Mouse (Mus musculus) urinary bladder, postnatal 25 days (tissue): ENCODE measurements around the gene Gpr108.
A peak's percentile ranks its signal among the peaks of the same experiment; 100 is the strongest.

Experiments
- DNase-seq: peaks from one replicate; pipeline ENCODE4 v3.0.0; 2022; ENCODE audit warnings: low spot score

Gene Gpr108

DNA sequence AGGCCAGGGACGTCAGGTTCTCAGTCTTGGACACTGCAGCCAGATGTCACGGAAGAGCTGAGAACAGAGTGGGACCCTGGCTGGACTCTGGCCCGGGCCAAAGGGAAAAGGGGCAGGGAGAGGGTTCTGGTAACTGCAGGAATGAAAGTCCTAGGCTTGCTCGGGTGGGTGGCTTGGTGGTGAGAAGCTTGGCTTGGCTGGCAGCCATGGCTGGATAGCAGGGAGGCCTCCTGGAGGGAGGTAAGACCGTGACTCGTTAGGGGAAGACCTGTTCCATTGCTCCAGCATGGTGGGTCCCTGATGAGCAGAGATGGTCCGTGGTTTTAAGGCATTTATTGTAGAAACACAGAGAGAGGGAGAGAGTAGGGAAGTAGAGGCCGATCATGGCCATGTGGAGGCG lies 23.1 kb upstream of the Gpr108 start:
- DNase-seq = no peak

DNA sequence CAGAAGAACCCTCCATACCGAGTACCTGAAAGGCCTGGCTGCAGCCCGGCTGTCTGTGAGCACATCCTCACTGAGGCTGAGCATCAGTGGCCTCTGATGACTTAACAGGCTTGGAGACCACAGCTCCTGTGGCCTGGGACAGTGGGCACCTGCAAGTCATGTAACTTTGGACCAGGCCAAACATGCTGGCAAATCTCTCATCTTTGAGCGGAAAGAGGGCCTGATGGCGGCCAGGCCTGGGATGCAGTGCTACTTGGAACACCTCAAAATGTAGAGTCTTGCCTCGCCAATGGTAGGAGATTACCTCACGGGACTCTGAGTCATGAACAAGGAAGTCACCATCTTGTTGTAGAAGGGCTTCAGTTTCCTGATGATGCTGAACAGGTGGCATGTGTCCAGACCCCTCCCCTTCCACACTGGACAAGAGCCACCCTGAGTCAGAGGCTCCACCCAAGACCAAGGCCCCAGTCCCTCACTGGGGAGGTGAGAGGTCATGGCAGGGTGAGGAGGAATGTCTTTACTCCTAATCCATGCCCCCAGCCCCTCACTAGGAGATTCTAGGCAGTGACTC lies 19.4 kb upstream of the Gpr108 start:
- no peak for DNase-seq

DNA sequence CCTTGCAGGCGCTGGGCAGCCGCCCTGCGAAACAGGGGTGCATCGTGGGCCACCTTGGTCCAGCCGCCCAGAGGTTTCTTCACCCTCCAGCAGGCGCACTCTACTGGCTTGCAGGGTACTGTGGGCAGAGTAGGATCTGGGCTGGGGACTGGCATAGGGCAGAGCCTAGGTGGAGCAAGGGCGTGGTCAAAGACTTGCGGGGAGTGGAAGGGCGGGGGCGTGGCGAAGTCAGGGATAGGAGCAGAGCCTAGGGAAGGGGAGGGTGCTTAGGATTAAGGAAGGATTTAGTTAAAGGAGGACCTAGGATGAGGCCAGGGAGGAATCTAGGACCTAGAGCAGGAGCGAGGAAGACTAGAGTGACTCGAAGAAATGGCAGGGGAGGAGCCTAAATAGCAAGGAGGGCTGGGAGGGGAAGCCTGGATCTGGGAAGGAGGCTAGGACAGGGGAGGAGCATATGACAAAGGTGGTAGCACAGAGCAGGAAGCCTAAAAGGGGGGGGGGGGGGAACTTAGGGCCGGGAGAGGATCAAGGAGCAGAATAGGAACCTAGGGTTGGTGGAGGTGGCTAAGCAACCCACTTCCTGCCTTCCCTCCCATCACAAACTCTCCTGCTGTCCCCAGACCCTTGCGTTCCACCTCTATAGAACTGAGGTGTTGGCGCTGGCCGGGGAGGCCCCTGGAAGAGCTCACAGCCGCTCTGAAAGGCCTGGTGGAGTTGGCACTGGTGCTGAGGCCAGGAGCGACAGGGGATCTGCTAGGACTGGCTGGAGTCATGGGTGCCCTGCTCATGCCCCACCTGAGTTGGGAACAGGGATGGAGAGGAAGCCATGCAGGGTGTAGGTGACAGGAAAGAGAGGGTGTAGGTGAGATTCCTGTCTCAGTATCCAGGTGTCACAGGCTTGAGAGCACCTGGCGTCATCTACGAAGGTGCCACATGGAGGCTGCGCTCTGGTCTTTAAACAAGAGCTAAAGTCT lies 17.0 kb upstream of the Gpr108 start:
- DNase-seq = peak; percentile 73

DNA sequence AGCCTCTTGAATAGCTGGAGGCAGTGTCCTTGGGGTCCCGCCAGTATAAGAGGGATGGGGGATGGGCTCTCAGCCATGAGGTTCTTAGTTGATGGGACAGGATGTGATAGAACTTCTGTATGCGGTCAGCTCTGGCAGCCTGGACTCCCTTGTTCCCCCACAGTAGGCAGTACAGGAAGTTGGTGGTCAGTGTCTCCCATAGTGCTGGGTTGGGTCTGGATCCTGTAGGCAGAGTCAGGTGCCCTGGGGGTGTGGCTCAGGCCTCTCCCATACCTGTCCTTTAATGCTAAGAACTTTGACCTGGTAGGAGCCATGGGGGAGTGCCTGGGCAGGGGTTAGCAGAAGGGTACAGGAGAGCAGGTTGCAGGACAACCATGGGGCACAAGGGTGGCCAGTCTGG lies 15.9 kb upstream of the Gpr108 start:
- DNase-seq = no peak

DNA sequence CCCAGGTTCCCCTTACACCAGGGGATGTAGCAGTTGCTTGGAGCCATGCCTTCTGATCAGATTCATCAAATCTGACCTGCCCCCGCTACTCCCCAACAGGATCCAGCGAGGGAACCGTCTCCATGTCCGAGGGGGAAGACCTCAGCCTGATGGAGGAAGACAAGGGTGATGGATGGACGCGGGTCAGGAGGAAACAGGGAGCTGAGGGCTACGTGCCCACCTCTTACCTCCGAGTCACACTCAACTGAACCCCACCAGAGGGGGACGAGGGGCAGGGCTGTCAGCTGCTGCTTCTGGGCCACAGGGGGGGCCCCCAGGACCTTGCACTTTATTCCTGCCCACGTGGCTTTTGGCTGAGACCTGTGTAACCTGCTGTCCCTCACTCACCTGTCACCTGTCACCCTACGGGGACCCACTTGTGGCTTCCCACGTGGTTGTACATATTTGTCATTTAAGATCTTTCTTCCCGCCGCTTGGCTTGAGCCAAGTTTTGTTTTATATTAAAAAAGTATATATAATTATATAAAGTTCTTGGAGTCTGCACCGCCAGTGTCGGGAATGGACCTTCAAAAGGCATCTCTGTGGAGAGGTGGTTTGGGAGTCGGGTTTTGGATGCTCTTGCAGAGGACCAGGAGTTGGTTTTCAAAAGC lies 14.8 kb upstream of the Gpr108 start:
- no peak for DNase-seq

DNA sequence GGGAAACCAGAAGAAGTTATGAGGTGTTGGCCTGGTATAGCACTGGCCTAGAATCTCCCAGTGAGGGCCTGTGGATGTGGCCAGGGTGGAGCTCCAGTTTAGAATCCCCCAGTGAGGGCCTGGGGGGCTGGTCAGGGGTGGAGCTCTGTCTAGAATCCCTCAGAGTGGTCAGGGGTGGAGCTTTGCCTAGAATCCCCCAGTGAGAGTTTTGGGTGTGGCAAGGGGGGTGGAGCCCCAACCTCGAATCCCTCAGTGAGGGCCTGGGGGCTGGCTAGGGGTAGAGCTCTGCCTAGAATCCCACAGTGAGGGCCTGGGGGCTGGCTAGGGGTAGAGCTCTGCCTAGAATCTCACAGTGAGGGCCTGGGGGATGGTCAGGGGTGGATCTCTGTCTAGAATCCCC lies 13.6 kb upstream of the Gpr108 start:
- DNase-seq = no peak

DNA sequence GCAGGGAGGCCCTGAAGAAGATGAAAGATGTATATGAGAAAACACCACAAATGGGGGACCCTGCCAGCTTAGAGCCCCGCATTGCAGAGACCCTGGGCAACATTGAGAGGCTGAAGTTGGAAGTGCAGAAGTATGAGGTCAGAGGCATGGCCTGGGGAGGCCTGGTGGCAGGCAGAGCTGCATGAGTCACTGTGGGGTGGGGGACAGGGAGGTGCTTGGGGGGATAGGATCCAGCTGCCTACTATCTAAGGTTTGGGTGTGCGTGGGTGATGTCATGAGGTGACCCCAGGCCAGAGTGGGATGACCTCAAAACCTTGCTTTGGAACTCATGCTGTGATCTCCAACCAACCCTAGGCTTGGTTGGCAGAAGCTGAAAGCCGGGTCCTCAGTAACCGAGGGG lies 13.0 kb upstream of the Gpr108 start:
- no peak for DNase-seq

DNA sequence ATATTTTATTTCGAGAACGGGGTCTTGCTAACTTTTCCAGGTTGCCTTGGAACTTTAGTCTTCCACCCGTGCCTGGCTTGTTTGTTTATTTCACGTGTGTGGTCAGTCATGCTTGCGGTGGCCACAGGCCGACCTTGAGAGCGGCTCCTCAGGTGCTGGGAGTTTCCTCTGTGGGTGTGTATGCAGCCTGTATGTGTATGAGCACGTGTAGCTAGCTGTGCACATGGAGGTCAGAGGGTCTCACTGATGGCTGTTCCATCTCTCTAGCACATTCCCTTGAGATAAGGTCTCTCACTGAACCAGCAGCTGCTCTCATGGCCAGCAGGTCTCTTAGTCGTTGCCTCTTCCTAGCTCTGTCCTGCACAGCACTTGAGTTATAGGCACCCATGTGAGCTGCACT lies 12.1 kb upstream of the Gpr108 start:
- DNase-seq = no peak

DNA sequence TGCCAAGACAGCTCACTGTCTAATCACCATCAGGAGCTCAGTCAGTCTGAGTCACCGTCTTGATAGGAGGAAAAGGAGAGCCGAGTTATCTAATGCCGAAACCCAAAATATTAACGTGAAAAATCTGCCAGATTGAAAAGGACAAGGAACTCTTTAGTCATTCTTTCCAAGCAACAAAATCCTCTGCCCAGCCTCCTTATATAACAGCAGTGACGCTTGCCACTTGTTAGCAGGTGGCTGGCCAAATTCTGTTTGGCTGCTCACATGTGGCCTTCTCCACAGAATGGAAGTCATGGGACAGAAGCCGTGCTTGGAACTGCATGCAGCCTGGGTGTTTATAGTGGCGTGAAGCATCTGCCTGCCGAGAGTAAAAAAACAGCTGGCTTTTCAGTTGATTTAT lies 11.5 kb upstream of the Gpr108 start:
- no peak for DNase-seq

DNA sequence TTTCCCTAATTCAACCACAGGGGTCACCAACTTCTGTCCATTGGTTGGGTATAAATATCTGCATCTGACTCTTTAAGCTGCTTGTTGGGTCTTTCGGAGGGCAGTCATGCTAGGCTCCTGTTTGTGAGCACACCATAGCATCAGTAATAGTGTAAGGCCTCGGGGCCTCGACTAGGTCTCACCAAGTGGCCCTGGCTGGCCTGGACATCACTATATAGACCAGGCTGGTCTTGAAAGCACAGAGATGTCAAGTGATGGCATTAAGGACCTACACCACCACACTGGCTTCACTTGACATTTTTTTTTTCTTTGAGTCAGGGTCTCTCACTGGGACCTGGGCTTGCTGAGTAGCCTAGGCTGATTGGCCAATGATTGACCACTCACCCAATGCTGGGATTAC lies 9.9 kb upstream of the Gpr108 start:
- DNase-seq = no peak

DNA sequence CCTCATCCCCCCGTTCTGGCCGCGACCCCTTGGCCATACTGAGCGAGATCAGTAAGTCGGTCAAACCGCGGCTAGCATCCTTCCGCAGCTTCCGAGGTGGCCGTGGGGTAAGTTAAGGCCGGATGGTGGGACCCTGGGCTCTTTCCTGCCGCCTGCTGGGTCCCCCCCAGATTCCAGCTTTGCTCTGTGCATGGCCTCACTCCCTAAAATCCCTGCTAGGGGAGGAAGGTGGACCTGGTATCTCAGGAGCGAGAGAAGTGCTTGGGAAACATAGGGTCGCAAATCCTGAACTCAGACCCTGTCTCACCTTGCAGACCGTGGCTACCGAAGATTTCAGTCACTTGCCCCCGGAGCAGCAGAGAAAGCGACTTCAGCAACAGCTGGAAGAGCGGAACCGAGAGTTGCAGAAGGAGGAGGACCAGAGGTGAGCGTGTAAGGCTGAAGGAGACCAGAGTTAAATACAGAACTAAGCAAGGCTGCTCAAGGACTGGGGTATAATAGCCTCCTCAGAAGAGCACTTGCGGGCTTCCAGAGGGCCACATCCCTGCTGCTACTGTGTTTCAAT lies 8.8 kb upstream of the Gpr108 start:
- DNase-seq = no peak

DNA sequence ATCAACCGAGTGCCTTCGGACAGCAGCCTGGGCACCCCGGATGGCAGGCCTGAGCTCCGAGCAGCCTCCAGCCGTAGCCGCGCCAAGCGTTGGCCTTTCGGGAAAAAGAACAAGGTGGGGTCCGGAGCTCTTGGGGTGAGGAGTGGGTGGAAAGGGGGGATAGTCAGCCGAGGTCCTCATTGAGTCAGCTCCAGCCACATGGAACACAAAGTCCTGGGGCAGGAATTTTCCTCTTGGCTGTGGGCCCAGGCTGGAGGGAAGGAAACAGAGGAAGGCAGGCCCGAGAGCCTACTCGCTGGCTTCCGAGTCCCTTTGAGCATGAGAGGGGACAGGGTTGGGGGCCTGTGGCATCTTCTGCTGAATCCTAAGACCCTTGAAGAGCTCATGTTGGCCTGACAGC lies 7.1 kb upstream of the Gpr108 start:
- DNase-seq = no peak

DNA sequence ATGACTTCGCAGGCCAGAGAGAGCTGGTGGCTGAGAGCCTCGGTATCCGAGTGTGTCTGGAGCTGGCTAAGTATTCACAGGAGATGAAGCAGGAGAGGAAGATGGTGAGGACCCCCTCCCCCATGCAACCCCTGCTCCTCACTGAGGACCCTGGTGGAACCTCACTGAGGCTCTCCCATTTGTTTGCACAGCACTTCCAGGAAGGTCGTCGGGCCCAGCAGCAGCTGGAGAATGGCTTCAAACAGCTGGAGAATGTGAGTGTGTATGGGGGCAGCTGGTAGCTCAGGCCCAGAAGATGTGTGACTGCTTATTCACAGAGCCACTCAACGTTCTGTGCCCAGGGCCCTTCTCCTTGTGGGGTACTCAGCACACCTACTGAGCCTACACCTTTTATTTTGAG lies 5.1 kb upstream of the Gpr108 start:
- DNase-seq = no peak

DNA sequence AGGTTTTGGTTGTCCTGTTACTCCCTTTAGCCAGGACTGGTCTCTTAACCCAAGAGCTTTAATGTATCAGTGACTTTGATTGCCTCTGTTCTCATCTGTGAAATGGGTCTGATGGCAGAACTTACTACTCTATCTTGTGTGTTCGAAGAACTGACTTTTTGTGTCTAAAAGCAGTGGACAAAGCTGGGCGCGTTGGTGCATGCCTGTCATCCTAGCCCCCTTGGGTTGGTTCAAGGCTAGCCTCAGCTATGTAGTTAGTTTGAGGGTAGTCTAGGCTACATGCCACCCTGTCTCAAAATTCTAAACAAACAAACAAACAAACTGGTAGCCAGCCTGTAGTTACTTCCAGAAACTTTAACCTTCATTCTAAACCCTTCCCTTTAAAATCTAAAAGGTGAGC lies 3.2 kb upstream of the Gpr108 start:
- DNase-seq = no peak

DNA sequence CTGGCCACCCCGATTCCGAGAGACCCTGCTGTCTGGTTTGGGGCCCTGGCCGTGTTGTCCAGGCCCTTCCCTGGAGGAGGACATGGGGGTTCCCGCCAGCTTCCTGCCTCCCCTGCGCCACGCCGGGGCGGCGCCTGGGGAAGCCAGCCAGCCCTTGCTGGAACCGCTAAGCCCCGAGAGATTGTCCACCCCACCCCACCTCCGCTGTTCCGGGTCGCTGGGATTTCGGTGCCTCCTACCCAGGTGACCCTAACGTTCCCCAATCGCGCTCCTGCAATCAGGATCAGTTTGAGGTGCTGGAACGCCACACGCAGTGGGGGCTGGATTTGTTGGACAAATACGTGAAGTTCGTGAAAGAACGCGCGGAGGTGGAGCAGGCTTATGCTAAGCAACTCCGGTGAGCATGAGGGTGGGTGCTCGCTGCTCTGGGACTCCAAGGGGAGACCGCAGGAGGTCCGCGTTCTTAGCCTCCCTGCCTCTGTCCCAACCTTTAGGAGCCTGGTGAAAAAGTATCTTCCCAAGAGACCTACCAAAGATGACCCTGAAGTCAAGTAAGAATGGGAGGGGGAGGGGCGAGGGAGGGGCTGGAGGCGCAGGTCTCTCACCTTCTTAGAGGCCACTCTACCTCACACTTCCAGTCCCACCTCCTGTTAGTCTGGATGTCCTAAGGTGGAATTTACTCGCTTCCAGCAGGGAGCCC lies 2.4 kb upstream of the Gpr108 start:
- peak; percentile 52 for DNase-seq

DNA sequence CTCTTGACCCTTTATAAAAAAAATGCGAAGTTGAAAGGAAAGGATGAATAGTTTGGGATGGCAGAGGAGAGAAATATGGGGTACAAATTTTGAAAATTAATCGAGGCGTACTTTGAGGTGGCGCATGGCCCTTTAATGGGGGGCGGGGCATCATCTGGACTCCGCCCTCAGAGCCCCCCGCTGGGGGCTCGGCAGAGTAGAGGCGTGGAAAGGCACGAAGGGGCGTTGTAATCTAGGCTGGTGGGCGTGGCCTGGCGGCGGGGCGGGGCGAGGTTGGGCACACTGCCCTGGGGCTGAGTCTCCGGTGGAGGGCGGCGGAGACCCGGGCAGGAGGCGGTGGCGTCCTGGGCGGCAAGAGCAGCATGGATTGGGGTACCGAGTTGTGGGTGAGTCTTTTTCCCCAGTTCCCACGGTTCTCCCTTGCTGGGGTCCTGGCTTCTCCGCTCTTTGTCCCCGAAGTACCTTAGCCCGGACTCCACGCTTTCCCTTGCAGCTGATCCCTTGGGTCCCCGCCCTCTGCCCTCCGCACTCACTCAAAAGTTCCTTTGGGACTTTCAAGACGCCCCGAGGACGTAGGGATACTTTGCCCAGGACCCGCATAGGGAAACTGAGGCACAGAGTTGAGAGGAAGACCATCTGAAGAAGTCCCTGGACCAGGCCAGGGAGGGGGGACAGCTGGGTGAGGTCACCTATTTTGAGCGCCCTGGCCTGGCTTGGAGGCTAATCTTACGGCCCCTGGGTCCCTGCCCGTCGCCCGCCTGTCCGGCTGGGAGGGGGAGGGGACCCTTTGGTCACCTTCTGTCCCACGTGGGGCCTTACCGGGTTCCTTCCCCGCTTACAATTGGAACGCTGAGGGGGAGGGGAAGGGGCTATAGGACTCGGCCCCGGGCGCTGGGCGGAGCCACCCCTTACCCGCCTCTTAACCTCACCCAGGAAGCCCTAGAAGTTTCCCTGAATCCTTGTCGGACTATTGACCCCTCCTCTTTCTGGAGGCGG lies 1.2 kb upstream of the Gpr108 start, which contains the start of gene Trip10:
Gene Trip10, plus strand, starts transcription at position 270 of the 996 bp plus-strand sequence.
- DNase-seq = peak; percentile 100

DNA sequence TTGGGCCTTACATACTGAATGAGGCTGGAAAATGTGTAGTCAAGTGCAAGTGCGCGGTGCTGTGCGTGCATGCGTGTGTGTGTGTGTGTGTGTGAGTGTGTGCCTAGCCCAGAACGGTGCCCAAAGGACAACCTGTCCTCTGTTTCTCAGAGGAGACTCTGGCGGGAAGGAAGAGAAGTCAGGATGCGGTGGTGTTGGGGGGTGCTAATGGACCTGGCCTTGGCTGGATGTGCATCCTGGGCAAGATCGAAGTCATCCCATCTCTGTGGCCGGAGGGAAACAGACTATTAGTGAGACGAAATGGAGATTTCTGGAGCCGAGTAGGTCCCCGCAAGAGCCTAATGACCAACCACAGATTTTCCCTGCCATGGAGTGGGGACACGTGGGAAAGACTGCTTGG lies 525 bp upstream of the Gpr108 start:
- DNase-seq = no peak

DNA sequence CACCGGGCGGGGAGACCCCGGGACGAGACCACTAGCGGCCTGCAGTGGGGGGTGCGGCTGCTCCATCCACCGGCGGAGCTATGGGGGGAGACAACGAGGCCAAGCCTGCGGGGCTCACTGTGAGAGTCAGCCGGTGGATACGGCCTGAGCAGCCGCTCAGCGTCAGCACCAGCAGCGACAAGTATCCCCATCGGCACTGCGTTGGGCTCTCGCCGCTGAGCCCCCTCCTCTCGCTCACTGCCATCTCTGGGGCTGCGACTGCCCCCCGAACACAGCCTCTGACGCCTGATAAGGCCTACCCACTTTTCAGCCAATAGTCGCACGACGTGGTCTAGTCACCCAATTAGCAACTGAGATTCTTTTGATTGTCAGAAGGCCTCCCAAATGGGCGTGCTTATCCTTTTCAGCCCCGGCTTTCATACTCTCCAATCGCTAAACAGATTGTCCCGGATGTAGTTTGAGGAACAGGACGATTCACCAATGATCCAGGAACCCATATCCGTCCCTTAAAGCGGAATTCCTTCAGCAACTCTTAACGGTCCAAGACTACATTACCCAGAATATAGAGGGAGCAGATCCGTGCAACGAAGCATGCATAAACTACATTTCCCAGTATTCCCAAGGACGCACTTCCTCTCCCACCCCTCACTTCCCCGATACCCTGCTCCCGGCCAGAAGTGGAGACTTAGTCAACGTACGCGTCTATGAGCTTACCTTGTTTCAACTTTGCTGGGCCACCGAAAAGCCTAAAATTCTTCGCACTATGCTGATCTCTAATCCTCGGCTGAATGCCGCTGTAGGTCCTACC lies 649 bp downstream of the Gpr108 start:
- peak; percentile 71 for DNase-seq

DNA sequence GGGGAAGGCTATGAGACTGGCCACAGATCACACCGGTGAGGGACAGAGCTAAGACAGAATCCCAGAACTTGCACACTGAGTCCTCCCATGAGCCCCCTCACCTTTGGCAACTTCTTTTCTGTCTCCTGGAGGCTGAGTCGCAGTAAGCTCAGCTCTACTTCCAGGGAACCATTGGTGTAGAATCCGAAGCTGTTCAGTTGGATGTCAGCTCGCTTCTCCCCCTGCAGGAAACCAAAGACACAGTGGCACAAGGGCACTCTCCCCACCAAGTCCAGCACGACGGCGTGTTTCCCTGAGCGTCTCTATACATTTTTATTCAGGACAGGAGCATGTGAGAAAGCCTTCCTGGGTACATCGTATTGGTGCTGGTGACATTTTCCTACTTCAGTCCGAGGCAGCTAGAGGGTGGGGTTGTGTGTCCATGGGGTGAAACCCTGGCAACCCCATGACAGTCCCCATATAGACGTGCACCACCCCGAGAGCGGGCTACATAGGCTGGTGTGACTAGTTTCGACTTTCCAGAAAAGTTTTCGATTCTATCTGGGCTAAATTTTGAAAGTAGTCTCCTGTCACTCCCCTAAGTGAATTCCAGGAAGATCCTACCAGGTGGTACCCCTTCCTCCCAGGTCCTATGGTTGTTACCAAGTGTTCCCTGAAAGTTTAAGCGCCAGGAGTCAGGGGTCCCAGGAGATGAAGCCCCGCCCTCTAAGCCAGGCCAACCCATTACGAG lies 1.4 kb downstream of the Gpr108 start:
- no peak for DNase-seq
